Mouse (Mus musculus): ENCODE data around the gene Itih1. TPM values are rescaled to one million over a fixed set of nuclear protein-coding genes. Genes with fewer than 3 reads are reported as not detected.

The Itih1 gene
- polyA plus RNA-seq, 1 experiment from 2014 or later, result 0.10 TPM

DNA sequence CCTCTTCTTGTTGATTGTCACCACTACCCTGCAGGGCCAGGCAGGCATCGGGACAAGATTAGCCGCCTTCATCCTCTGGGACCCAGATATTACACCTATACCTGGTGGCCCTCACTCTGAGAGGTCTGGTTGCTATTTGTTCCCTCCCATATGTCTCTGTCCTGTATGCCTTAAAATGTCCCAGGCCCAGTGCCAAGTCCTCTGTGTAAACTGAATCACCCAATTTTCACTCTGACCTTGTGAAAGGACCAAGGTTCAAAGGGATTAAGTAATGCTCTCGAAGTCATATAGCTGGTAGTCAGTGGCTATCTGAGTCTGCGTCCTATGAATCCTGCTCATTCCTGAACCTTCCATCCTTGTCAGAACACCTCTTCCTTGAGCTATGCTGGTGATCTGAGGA, 12.7 kb downstream of the Itih1 start:
- H3K4me3 ChIP-seq, result no peak overlapping the region

DNA sequence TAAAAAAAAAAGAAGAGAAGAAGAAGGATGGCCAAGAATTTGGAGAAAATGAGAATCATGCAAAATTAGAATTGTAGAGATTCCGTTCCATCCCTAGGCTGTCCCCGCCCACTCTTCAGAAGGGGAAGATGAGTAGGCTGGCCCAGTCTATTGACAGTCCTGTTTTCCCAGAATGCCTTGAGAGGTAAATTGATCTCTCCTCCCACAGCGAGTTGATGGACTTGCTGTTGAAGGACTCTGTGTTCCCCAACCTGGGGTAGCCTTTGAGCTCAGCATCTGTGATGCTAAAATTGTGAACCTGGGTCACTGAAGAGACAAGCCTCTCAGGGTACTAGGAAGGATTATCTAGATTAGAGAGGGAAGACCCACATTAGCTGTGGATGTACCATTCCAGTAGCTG, 17.6 kb downstream of the Itih1 start:
- H3K4me2 ChIP-seq, result no peak overlapping the region
- H3K9me3 ChIP-seq, result no peaks in the 10 kb centered on the region
- H3K4me1 ChIP-seq (replicated peaks), result peaks cover 4% of the 10 kb centered on the region; the same call in 1 of the 2 replicates
- no peaks in the 10 kb centered on the region for H3K36me3 ChIP-seq
- ATAC-seq (ENCODE audit: low read depth), result no peak
- no peak overlapping the region for H3K4me3 ChIP-seq
- H3K9ac ChIP-seq, result no peak overlapping the region
- 90% methylated on average over 3 of the region's 3 CpGs for WGBS
- H3K27ac ChIP-seq (replicated peaks), result no peak overlapping the region
- H3K27me3 ChIP-seq, result no peaks in the 10 kb centered on the region

More for the DNA sequence above, 12.7 kb downstream of the Itih1 start:
- Histone ChIP-seq H3K4me1 (replicated peaks) (no peaks in the 10 kb centered on the region), H3K9me3 (no peaks in the 10 kb centered on the region), H3K36me3 (no peaks in the 10 kb centered on the region), H3K9ac (no peak overlapping the region), H3K27me3 (no peaks in the 10 kb centered on the region), H3K27ac (replicated peaks) (no peak overlapping the region), H3K4me2 (no peak overlapping the region)
- 95% methylated on average over 4 of the region's 4 CpGs for WGBS
- no peak for ATAC-seq (ENCODE audit: low read depth)

DNA sequence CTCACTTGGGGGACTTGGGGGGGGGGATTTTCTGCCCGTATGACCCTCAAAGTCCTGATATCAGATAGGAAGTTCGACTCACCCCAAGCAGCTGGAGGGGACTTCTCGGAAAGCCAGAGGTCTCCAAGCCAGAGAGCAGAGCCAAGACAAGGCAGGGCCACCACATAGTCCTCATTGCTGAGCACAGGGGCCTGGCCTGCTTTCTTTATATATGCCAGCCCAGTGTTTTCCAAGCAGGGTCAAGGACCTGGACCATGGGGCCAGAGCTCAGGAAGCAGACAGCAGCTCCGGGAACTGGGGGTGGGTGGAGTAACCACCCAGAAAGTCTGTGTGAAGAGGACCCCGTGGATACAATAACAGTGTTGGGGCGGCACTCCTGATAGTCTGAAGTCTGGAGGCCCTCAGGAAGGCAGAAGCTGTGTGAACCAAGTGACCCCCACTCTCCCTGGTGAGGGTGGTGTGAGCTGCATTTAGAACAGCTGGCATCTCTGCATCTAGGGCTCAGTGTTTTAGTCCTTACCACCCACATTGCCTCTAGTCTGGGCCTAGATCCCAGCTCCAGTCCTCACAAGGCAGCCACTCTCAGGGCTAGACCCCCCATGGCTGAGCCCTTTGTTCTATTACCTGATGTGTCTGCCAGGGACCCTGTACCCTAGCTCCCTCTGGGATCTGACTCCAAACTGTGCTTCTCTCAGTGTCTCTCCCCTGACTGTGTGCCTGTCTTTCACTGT, 19.5 kb downstream of the Itih1 start, which contains the start of gene Itih3:
Itih3 (minus strand) TSS at position 386 of the 731 bp plus-strand sequence.
- no peak for ATAC-seq (ENCODE audit: low read depth)
- Histone ChIP-seq H3K27me3 (no peaks in the 10 kb centered on the region), H3K4me3 (no peak within 1 kb of the TSS), H3K27ac (replicated peaks) (no peak within 1 kb of the TSS), H3K4me2 (no peak within 1 kb of the TSS), H3K36me3 (no peaks in the 10 kb centered on the region), H3K9me3 (no peaks in the 10 kb centered on the region), H3K9ac (no peak within 1 kb of the TSS), H3K4me1 (replicated peaks) (peaks cover 4% of the 10 kb centered on the region; the same call in 1 of the 2 replicates)
- WGBS, result 72% methylated on average over 6 of the region's 6 CpGs

DNA sequence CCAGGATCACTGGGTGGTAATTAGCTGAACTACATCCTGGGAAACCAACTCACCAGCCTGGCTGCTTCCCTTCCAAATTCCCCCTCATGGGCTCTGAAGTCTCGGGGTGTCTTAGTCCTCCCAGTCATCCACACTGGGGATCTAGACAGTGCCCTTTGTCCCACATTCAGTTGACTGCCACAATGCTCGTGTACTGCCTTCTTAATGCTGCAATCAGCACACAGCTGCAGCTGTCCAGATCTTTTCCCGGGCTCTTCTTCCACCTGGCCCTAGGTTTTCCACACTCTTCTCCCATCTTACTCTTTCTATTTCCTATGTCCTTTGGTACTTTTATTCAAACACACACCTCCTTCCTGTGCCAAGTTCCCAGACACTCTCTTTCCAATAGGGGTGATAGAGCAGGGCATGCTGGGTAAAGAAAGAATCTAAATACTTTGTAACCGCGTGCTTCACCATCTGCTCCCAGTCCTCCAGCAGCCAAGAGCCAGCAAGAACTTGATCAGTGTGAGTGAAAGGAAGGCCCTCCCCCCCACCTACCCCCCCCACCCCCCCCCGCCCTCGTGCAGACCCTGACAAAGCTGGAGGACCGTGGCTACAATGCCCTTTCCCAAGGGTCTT, 20.9 kb downstream of the Itih1 start:
- Histone ChIP-seq H3K4me2 (no peak overlapping the region), H3K27ac (replicated peaks) (no peak overlapping the region), H3K4me1 (replicated peaks) (peaks cover 4% of the 10 kb centered on the region; the same call in 1 of the 2 replicates), H3K27me3 (no peaks in the 10 kb centered on the region), H3K9ac (no peak overlapping the region), H3K4me3 (no peak overlapping the region), H3K9me3 (no peaks in the 10 kb centered on the region), H3K36me3 (no peaks in the 10 kb centered on the region)
- 57% methylated on average over 8 of the region's 8 CpGs for WGBS
- ATAC-seq (ENCODE audit: low read depth), result no peak

DNA sequence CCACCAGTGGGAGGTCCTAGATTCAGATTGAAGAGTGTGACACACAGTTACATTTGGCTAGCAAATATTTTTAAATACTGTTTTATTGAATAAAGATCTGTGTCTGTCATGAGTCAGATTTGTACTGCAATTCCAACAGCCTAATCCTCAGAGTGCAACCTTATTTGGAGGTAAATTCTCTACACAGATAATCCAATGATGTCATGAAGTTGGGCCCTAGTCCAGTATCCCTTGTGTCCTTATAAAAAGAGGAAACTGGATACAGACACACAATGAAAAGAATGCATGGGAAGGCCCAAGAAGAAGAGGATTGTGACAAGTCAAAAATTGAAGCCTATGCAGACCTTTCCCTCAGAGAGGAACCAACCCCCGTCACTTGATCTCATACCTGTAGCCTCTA, 26.6 kb downstream of the Itih1 start:
- ATAC-seq (ENCODE audit: low read depth), result no peak
- no peak overlapping the region for H3K4me3 ChIP-seq
- H3K9ac ChIP-seq, result no peak overlapping the region

DNA sequence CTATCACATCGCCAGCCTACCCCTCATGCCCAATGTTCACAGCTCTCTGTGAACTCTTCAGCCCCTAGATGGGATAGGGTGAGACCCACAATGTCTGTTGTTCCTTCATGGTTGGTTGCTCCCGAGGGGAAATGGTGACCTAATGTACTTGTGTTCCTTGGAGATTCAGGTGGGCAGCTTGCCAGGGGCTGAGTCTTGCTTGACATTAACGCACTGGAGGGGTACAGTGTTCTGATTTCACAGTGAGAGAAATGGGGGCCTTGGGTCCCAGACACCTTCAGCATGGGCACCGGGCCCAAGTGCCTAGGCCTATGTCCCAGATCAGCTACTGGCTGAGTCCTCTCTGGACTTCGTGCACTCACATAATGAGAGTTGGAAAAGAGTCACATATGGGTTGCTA, 29.7 kb downstream of the Itih1 start:
- Histone ChIP-seq H3K9me3 (no peaks in the 10 kb centered on the region), H3K27ac (replicated peaks) (no peak overlapping the region), H3K4me1 (replicated peaks) (no peaks in the 10 kb centered on the region), H3K4me3 (no peak overlapping the region), H3K4me2 (no peak overlapping the region), H3K27me3 (no peaks in the 10 kb centered on the region), H3K36me3 (no peaks in the 10 kb centered on the region), H3K9ac (no peak overlapping the region)
- 86% methylated on average over 5 of the region's 5 CpGs for WGBS
- no peak for ATAC-seq (ENCODE audit: low read depth)

More for the DNA sequence above, 26.6 kb downstream of the Itih1 start:
- Histone ChIP-seq H3K27me3 (no peaks in the 10 kb centered on the region), H3K4me2 (no peak overlapping the region), H3K27ac (replicated peaks) (no peak overlapping the region), H3K9me3 (no peaks in the 10 kb centered on the region), H3K36me3 (no peaks in the 10 kb centered on the region), H3K4me1 (replicated peaks) (no peaks in the 10 kb centered on the region)
- WGBS, result 95% methylated on average over 1 of the region's 1 CpGs

DNA sequence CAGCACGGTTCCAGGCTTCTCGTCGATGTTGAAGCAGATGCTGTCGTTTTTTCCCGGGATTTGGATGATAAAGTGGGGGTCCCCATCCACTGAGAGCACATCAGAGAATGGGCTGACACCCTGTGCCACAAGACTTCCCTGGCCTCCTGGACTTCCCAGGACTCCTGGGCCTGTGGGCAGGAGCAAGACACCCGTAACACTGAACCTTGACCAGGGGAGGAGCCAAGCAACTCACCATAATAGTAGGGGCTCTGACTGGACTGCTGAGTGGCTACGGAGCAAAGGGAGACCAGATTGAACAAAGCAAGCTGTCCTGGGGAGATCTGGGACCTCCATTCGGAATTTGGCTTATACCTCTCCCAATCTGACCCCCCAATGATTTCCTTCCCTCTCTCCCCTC, 30.4 kb downstream of the Itih1 start:
- H3K9ac ChIP-seq, result no peak overlapping the region
- H3K4me3 ChIP-seq, result no peak overlapping the region
- no peak overlapping the region for H3K27ac ChIP-seq (replicated peaks)
- WGBS, result 85% methylated on average over 8 of the region's 8 CpGs
- H3K9me3 ChIP-seq, result no peaks in the 10 kb centered on the region
- H3K36me3 ChIP-seq, result no peaks in the 10 kb centered on the region
- no peaks in the 10 kb centered on the region for H3K4me1 ChIP-seq (replicated peaks)
- H3K4me2 ChIP-seq, result no peak overlapping the region
- no peak for ATAC-seq (ENCODE audit: low read depth)
- no peaks in the 10 kb centered on the region for H3K27me3 ChIP-seq

DNA sequence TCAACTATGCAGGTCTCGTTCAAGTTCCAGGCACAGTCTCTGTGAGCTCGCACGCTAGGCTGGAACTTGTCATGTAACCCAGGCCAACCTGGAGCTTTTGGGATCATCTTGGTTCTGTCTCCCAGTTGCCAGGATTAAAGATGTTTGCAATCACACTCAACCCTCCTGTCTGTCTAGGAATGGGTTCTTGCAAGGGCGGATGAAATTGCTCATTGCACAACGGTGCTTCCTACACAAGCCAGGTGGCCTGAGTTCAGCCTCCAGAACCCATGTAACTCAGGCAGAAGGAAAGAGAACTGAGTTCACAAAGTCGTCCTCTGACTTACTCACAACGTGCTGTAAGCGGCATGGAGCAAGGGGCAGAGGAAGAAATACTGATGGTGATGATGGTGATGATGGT, 31.9 kb downstream of the Itih1 start:
- Histone ChIP-seq H3K4me1 (replicated peaks) (no peaks in the 10 kb centered on the region), H3K9me3 (no peaks in the 10 kb centered on the region), H3K27ac (replicated peaks) (no peak overlapping the region), H3K36me3 (no peaks in the 10 kb centered on the region), H3K4me2 (no peak overlapping the region), H3K27me3 (no peaks in the 10 kb centered on the region), H3K9ac (no peak overlapping the region), H3K4me3 (no peak overlapping the region)
- no peak for ATAC-seq (ENCODE audit: low read depth)
- 92% methylated on average over 8 of the region's 8 CpGs for WGBS

DNA sequence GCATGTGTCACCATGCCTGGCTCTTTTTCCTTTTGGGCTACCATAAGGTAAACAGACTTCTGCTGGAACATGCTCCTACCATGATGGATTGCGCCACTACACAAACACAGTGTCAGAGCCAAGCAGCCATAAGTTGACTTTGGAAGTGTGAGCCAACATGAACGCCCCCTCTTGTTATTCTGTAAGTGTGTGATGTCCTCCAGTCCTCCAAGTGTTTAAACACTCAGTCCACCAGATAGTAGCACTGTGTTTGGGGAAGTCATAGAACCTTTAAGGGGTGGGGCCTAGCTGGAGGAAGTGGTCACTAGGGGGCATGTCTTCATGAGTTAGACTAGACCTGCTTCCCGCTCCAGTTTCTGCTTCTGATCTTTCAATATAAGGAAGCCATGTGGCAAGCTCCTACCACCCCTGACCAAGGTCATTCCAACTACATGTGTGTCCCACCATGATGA, 35.2 kb downstream of the Itih1 start:
- Histone ChIP-seq H3K4me3 (no peak overlapping the region), H3K36me3 (no peaks in the 10 kb centered on the region), H3K4me1 (replicated peaks) (no peaks in the 10 kb centered on the region), H3K27me3 (no peaks in the 10 kb centered on the region), H3K9me3 (no peaks in the 10 kb centered on the region), H3K9ac (no peak overlapping the region), H3K4me2 (no peak overlapping the region), H3K27ac (replicated peaks) (no peak overlapping the region)
- WGBS, result 77% methylated on average over 3 of the region's 3 CpGs
- no peak for ATAC-seq (ENCODE audit: low read depth)

DNA sequence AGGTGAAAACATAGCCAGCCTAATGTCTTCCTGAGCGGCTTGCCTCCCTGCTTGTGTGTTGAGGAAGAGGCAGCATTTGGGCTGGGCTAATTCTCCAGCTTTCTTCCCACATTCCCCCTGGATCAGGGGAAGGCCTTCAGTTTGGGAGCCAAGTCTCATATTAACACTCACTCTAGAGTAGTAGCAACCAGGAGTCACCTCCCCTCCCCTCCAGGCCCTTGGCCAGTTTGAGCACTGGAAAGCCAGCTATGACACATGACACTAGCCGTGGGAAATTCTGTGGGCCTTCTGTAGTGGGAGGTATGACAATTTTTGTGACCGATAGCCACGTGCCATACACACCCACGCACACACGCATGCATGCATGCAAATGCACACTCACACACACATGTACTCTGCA, 37.1 kb downstream of the Itih1 start:
- Histone ChIP-seq H3K4me1 (replicated peaks) (no peaks in the 10 kb centered on the region), H3K9ac (no peak overlapping the region), H3K4me2 (no peak overlapping the region), H3K4me3 (no peak overlapping the region), H3K9me3 (no peaks in the 10 kb centered on the region), H3K36me3 (no peaks in the 10 kb centered on the region), H3K27me3 (no peaks in the 10 kb centered on the region), H3K27ac (replicated peaks) (no peak overlapping the region)
- 96% methylated on average over 6 of the region's 6 CpGs for WGBS
- ATAC-seq (ENCODE audit: low read depth), result no peak

DNA sequence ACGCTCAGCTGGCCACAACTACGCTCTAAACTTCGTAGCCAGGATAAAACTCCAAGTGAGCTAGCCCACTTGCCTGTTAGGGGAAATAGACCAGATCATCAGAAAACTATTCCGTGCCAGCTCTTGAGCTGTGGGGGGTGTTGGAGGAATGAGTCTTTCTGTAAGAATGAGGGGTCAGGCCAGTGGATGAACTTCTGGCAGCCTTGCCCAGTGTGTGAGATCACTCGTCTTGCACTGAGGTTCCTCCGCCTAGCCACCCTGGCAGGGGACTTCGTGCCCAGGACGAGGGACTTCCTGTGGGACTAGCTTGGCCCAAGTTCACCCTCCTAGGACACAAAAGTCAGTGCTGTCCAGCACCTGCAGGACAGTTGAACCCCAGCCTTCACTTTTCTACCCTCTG, 38.8 kb downstream of the Itih1 start:
- Histone ChIP-seq H3K4me2 (no peak overlapping the region), H3K9ac (no peak overlapping the region), H3K4me3 (no peak overlapping the region), H3K27me3 (no peaks in the 10 kb centered on the region), H3K9me3 (no peaks in the 10 kb centered on the region), H3K4me1 (replicated peaks) (no peaks in the 10 kb centered on the region), H3K27ac (replicated peaks) (no peak overlapping the region), H3K36me3 (no peaks in the 10 kb centered on the region)
- ATAC-seq (ENCODE audit: low read depth), result no peak
- 88% methylated on average over 8 of the region's 8 CpGs for WGBS

DNA sequence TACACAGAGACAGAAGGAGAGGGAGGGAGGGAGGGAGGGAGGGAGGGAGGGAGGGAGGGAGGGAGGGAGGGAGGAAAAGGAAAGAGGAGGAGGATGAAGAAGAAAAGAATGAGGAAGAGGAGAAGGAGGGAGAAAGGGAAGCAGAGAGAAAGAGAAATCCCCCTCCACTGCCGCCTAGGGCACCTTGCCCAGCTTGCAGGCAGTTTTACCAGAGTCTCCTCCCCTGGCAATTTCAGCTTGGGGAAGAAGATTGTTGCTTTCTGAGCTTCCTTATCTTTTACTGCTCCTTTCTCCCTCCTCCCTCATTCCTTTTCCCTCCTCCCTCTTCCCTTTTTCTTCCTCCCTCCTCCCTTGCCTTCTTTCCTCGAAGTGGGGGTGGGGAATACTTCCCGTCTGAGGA, 40.1 kb downstream of the Itih1 start:
- Histone ChIP-seq H3K4me2 (no peak overlapping the region), H3K36me3 (no peaks in the 10 kb centered on the region), H3K27ac (replicated peaks) (no peak overlapping the region), H3K4me3 (no peak overlapping the region), H3K9ac (no peak overlapping the region), H3K9me3 (no peaks in the 10 kb centered on the region), H3K4me1 (replicated peaks) (no peaks in the 10 kb centered on the region), H3K27me3 (no peaks in the 10 kb centered on the region)
- ATAC-seq (ENCODE audit: low read depth), result no peak
- 60% methylated on average over 3 of the region's 3 CpGs for WGBS

DNA sequence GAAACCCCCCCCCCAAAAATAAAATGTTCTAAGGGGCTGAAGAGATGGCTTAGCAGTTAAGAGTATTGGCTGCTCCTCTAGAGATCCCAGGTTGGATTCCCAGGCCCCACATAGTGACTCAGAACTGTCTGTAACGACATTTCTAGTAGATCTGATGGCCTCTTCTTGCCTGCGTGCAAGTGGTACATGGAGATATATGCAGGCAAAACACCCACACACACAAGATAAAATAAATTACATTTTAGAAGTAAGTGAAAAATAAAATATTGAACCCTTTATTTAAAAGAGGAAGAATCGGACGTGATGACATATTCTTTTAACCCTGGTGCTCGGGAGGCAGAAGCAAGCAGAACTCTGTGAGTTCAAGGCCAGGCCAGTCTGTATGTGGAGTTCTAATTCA, 40.5 kb downstream of the Itih1 start:
- Histone ChIP-seq H3K9me3 (no peaks in the 10 kb centered on the region), H3K4me2 (no peak overlapping the region), H3K4me1 (replicated peaks) (no peaks in the 10 kb centered on the region), H3K4me3 (no peak overlapping the region), H3K36me3 (no peaks in the 10 kb centered on the region), H3K27ac (replicated peaks) (no peak overlapping the region), H3K27me3 (no peaks in the 10 kb centered on the region), H3K9ac (no peak overlapping the region)
- WGBS, result 92% methylated on average over 5 of the region's 5 CpGs
- no peak for ATAC-seq (ENCODE audit: low read depth)
